Mouse (Mus musculus) liver, embryonic 14.5 days (tissue): ENCODE data around the gene Slc2a9.

Experiments
- CTCF ChIP-seq: IDR thresholded peaks from 2 replicates; pipeline ENCODE4 v1.5.1; 2016; ENCODE audit warnings: antibody characterized with exemption, low read depth, control low read depth
- EP300 ChIP-seq: IDR thresholded peaks from 2 replicates; pipeline ENCODE4 v1.6.1; 2016; ENCODE audit warnings: antibody characterized with exemption, low read depth

DNA sequence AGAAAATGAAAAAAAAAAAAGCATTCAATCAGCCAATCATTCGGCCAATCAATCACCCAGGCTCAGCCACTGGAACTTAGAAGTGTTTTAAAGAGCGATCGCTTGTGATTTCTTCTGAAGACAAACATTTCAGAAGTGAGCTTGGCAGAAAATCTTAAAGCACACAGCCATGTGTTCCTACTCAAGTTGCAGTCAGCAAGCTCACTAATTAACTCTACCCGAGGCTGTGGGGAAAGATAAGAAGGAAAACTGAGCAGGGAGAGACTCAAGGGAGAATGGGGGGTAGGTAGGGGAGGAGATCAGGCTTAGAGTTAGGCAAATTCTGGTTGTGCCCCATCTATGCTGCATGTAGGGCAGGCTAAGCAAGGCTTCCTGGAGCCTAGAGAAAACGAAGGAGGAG, 130.6 kb downstream of the Slc2a9 start:
- TF ChIP-seq CTCF (no peak), EP300 (no peak)
